Mouse (Mus musculus): ENCODE measurements around the gene Nckap5. TPM values are rescaled to one million over a fixed set of nuclear protein-coding genes. Genes with fewer than 3 reads are reported as not detected.

Nckap5 gene
- polyA plus RNA-seq, 1 experiment from 2014 or later, result 0.67 TPM

DNA sequence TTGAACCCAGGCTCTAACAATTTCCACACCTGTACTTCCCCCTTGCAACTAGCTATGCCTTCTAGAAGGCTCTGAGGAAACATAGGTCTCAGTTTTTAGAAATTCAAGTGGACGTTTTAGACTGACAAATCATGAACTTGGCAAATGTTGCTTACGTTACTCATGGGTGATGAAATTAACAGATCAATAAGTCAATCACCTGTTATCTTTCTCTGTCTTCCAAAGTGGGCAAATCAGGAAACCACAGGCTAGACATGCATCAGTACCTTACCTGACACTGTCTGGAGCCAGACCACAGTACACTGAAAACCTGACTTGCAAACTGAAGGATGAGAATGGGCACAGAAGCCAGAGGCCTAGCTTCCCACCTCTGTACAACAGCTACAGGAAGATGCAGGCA lies 529.5 kb downstream of the Nckap5 start:
- Histone ChIP-seq H3K27ac (ENCODE audit: low read depth, low read length) (no peak overlapping the region), H3K9ac (ENCODE audit: low read depth, low read length) (no peak overlapping the region), H3K36me3 (ENCODE audit: control insufficient read depth, insufficient read depth, low read length) (no peaks in the 10 kb centered on the region), H3K4me3 (ENCODE audit: low read depth, low read length) (no peak overlapping the region), H3K9me3 (ENCODE audit: control insufficient read depth, low read length) (no peaks in the 10 kb centered on the region), H3K27me3 (replicated peaks; ENCODE audit: control insufficient read depth, insufficient read depth, low read length) (no peaks in the 10 kb centered on the region), H3K4me2 (no peak overlapping the region), H3K4me1 (replicated peaks; ENCODE audit: control insufficient read depth, insufficient read depth, low read length) (no peaks in the 10 kb centered on the region)
- DNase-seq (ENCODE audit: low spot score) (no peak), ATAC-seq (replicated peaks; ENCODE audit: low FRiP score) (no peak)
- 65% methylated on average over 2 of the region's 2 CpGs for WGBS

DNA sequence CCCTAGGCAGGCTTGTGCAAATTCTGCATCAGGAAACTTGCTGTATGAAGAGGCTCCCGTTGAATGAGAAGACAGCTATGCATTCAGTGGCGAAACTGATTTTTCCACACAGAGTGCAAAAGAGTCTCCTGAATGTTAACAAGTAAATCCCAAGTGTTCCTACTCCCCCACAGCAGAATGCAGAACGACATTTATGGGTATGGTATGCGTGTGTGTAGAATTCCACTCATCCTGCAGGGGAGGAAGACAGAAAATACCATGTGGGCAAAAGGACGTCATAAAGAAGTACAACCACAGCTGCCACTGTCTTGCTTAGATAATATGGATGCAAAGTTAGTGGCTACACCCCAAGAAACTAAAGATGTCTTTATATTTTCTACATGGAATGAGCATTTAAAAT lies 565.7 kb downstream of the Nckap5 start:
- Histone ChIP-seq H3K36me3 (ENCODE audit: control insufficient read depth, insufficient read depth, low read length) (no peaks in the 10 kb centered on the region), H3K4me2 (no peak overlapping the region), H3K4me3 (ENCODE audit: low read depth, low read length) (no peak overlapping the region), H3K4me1 (replicated peaks; ENCODE audit: control insufficient read depth, insufficient read depth, low read length) (no peaks in the 10 kb centered on the region), H3K27me3 (replicated peaks; ENCODE audit: control insufficient read depth, insufficient read depth, low read length) (no peaks in the 10 kb centered on the region), H3K9me3 (ENCODE audit: control insufficient read depth, low read length) (no peaks in the 10 kb centered on the region), H3K27ac (ENCODE audit: low read depth, low read length) (no peak overlapping the region), H3K9ac (ENCODE audit: low read depth, low read length) (no peak overlapping the region)
- ATAC-seq (replicated peaks; ENCODE audit: low FRiP score) (no peak), DNase-seq (ENCODE audit: low spot score) (no peak)
- WGBS, result 69% methylated on average over 5 of the region's 5 CpGs

DNA sequence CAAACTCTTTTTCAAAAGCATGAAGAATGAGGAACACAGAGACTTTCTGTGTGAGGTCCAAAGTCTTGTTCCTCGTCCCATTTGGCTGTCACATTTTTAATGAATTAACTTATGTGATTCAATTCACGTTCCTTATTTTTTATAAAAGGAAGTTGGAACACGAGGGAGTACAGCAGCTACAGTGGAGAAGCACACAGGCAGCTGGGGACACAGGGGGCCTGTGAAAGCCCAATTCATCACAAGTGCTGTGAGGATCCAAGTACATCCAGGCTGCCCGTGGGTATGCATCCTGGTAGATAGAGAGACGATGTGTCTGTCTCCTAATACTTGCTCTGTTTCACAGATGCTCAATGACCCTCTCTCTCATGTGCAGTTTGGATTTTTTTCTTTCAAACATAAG lies 576.2 kb downstream of the Nckap5 start:
- Histone ChIP-seq H3K4me3 (ENCODE audit: low read depth, low read length) (no peak overlapping the region), H3K27me3 (replicated peaks; ENCODE audit: control insufficient read depth, insufficient read depth, low read length) (no peaks in the 10 kb centered on the region), H3K36me3 (ENCODE audit: control insufficient read depth, insufficient read depth, low read length) (no peaks in the 10 kb centered on the region), H3K27ac (ENCODE audit: low read depth, low read length) (no peak overlapping the region), H3K4me1 (replicated peaks; ENCODE audit: control insufficient read depth, insufficient read depth, low read length) (no peaks in the 10 kb centered on the region), H3K4me2 (no peak overlapping the region), H3K9me3 (ENCODE audit: control insufficient read depth, low read length) (no peaks in the 10 kb centered on the region), H3K9ac (ENCODE audit: low read depth, low read length) (no peak overlapping the region)
- 65% methylated on average over 5 of the region's 5 CpGs for WGBS
- ATAC-seq (replicated peaks; ENCODE audit: low FRiP score) (no peak), DNase-seq (ENCODE audit: low spot score) (no peak)

DNA sequence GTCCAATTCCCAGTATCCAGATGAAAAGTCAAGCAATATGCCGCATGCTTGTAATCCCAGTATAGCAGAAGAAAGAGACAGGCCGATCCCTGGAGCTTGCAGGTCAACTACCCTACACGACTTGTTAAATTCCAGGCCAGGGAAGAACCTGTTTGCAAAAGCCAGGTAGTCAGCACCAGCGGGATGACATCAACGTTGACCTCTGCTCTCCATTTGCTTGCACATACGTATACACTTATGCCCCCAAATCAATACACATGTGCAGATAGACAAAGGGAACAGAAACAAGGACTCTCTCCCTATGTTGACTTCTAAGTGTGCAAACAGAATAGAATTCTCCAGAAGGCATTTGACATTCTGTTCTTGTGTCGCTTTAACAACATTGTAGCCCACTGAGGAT lies 576.7 kb downstream of the Nckap5 start:
- DNase-seq (ENCODE audit: low spot score), result no peak
- H3K4me1 ChIP-seq (replicated peaks; ENCODE audit: control insufficient read depth, insufficient read depth, low read length), result no peaks in the 10 kb centered on the region
- no peak overlapping the region for H3K4me2 ChIP-seq
- no peak overlapping the region for H3K27ac ChIP-seq (ENCODE audit: low read depth, low read length)
- no peaks in the 10 kb centered on the region for H3K27me3 ChIP-seq (replicated peaks; ENCODE audit: control insufficient read depth, insufficient read depth, low read length)
- no peak overlapping the region for H3K9ac ChIP-seq (ENCODE audit: low read depth, low read length)
- no peak for ATAC-seq (replicated peaks; ENCODE audit: low FRiP score)
- 78% methylated on average over 7 of the region's 7 CpGs for WGBS
- no peaks in the 10 kb centered on the region for H3K36me3 ChIP-seq (ENCODE audit: control insufficient read depth, insufficient read depth, low read length)
- no peak overlapping the region for H3K4me3 ChIP-seq (ENCODE audit: low read depth, low read length)
- no peaks in the 10 kb centered on the region for H3K9me3 ChIP-seq (ENCODE audit: control insufficient read depth, low read length)

DNA sequence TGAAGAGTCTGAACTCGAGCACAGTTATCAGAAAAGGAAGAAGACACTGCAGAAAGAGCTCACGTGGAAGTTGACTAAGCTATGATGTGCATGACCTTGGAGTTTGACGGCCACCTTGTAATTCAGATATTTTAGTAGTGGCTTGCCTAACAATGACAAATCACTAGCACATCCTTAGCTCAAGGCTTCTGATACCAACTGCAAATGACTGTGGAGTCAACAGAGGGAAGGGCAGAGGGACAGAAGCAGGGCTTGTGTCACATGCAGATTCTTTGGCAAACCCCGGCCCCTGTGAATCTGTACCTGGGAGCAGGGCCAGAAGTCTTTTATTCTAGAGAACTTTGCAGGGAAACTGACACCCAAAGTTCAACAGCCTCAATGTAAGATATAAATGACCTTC lies 597.4 kb downstream of the Nckap5 start:
- Histone ChIP-seq H3K9ac (ENCODE audit: low read depth, low read length) (no peak overlapping the region), H3K9me3 (ENCODE audit: control insufficient read depth, low read length) (no peaks in the 10 kb centered on the region), H3K27me3 (replicated peaks; ENCODE audit: control insufficient read depth, insufficient read depth, low read length) (no peaks in the 10 kb centered on the region), H3K4me2 (no peak overlapping the region), H3K27ac (ENCODE audit: low read depth, low read length) (no peak overlapping the region), H3K36me3 (ENCODE audit: control insufficient read depth, insufficient read depth, low read length) (no peaks in the 10 kb centered on the region), H3K4me1 (replicated peaks; ENCODE audit: control insufficient read depth, insufficient read depth, low read length) (no peaks in the 10 kb centered on the region), H3K4me3 (ENCODE audit: low read depth, low read length) (no peak overlapping the region)
- 55% methylated on average over 4 of the region's 4 CpGs for WGBS
- ATAC-seq (replicated peaks; ENCODE audit: low FRiP score) (no peak), DNase-seq (ENCODE audit: low spot score) (no peak)

DNA sequence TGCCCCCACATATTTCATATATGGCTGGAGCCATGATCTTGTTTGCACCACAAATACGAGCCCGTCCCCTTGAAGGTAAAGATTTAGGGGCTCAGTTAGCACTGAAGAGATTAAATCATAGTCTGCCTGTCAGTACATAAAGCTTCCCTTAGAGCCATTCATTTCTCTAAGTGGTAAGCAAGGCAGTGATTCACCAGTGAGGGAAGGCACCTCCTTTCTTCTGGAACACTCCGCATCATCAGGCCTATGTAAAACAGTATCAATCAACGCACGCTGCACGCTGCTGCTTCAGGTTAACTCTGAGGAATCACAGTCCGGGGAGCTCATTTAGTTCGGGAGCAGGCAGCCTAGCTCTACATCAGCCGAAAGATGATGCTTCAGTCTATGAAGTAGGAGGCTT lies 599.4 kb downstream of the Nckap5 start:
- H3K4me2 ChIP-seq, result no peak overlapping the region
- no peak overlapping the region for H3K27ac ChIP-seq (ENCODE audit: low read depth, low read length)
- H3K36me3 ChIP-seq (ENCODE audit: control insufficient read depth, insufficient read depth, low read length), result no peaks in the 10 kb centered on the region
- H3K9ac ChIP-seq (ENCODE audit: low read depth, low read length), result no peak overlapping the region
- no peak overlapping the region for H3K4me3 ChIP-seq (ENCODE audit: low read depth, low read length)
- 77% methylated on average over 9 of the region's 9 CpGs for WGBS
- no peaks in the 10 kb centered on the region for H3K27me3 ChIP-seq (replicated peaks; ENCODE audit: control insufficient read depth, insufficient read depth, low read length)
- DNase-seq (ENCODE audit: low spot score) (no peak), ATAC-seq (replicated peaks; ENCODE audit: low FRiP score) (no peak)
- H3K4me1 ChIP-seq (replicated peaks; ENCODE audit: control insufficient read depth, insufficient read depth, low read length), result no peaks in the 10 kb centered on the region
- H3K9me3 ChIP-seq (ENCODE audit: control insufficient read depth, low read length), result no peaks in the 10 kb centered on the region

DNA sequence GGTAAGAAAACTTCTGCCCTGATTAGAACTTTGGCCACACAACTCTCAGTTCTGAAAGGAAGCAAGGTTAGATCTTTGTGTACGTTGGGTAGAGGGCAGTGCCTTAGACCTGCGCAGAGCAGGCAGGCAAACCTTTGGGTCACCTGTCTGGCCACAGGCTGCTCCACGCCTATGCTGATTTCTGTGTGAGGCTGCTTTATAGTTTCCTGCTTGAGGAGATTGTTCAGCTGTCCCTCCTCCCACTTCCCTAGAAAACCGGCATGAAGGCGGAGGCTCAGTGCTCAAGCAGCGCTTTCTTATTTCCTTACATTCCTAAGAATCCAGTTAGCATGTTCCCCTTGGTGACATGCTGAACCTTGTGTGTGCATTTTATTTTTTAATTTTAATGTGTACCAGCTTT lies 620.4 kb downstream of the Nckap5 start:
- no peak overlapping the region for H3K27ac ChIP-seq (ENCODE audit: low read depth, low read length)
- no peaks in the 10 kb centered on the region for H3K4me1 ChIP-seq (replicated peaks; ENCODE audit: control insufficient read depth, insufficient read depth, low read length)
- WGBS, result 65% methylated on average over 6 of the region's 6 CpGs

DNA sequence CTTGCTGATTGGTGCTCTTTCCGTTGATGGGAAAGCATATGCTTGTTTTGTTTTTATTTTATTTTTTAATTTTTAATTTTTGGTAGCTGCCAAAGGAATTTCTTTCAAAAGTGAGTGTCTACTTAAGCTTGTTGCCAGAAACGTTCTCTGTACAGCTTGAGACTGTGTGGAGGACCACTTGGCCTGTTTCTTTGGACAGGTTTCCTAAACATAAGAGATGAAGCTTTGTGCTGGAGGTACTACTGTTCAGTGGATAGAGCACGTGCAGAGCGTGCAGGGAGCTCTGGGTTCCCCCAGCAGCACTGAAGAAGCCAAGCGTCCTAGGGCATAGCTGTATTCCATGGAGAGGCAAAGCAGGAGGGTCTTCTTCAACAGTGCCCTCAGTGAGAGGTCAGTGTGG lies 620.9 kb downstream of the Nckap5 start:
- ATAC-seq (replicated peaks; ENCODE audit: low FRiP score) (no peak), DNase-seq (ENCODE audit: low spot score) (no peak)
- Histone ChIP-seq H3K27me3 (replicated peaks; ENCODE audit: control insufficient read depth, insufficient read depth, low read length) (no peaks in the 10 kb centered on the region), H3K4me2 (no peak overlapping the region), H3K4me3 (ENCODE audit: low read depth, low read length) (no peak overlapping the region), H3K36me3 (ENCODE audit: control insufficient read depth, insufficient read depth, low read length) (no peaks in the 10 kb centered on the region), H3K9me3 (ENCODE audit: control insufficient read depth, low read length) (no peaks in the 10 kb centered on the region), H3K9ac (ENCODE audit: low read depth, low read length) (no peak overlapping the region), H3K27ac (ENCODE audit: low read depth, low read length) (no peak overlapping the region), H3K4me1 (replicated peaks; ENCODE audit: control insufficient read depth, insufficient read depth, low read length) (no peaks in the 10 kb centered on the region)
- 83% methylated on average over 5 of the region's 5 CpGs for WGBS

More for the DNA sequence above, 620.4 kb downstream of the Nckap5 start:
- no peak for DNase-seq (ENCODE audit: low spot score)
- Histone ChIP-seq H3K4me3 (ENCODE audit: low read depth, low read length) (no peak overlapping the region), H3K36me3 (ENCODE audit: control insufficient read depth, insufficient read depth, low read length) (no peaks in the 10 kb centered on the region), H3K9ac (ENCODE audit: low read depth, low read length) (no peak overlapping the region), H3K9me3 (ENCODE audit: control insufficient read depth, low read length) (no peaks in the 10 kb centered on the region), H3K27me3 (replicated peaks; ENCODE audit: control insufficient read depth, insufficient read depth, low read length) (no peaks in the 10 kb centered on the region), H3K4me2 (no peak overlapping the region)
- ATAC-seq (replicated peaks; ENCODE audit: low FRiP score), result no peak

DNA sequence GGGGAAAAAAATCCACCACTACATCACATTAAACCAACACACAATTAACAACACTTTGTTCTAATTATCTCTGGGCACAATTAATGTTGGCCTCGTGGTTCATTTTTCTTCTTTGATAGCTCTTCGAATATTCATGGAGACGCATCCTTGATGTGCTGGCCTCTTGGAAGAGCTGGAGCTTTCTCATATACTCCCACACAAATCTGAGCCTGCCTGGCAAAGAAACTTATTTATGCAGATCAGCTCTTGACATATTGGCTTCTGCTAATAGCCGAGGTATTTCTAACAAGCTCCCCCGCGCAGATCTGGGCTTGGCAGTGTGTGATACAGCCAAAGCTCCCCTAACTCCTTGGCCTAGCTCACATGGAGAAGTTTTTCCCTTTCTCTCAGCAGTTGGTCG lies 621.5 kb downstream of the Nckap5 start:
- no peak overlapping the region for H3K4me3 ChIP-seq (ENCODE audit: low read depth, low read length)
- no peak overlapping the region for H3K9ac ChIP-seq (ENCODE audit: low read depth, low read length)
- no peaks in the 10 kb centered on the region for H3K36me3 ChIP-seq (ENCODE audit: control insufficient read depth, insufficient read depth, low read length)
- H3K9me3 ChIP-seq (ENCODE audit: control insufficient read depth, low read length), result no peaks in the 10 kb centered on the region
- H3K4me1 ChIP-seq (replicated peaks; ENCODE audit: control insufficient read depth, insufficient read depth, low read length), result no peaks in the 10 kb centered on the region
- no peak overlapping the region for H3K4me2 ChIP-seq
- WGBS, result 80% methylated on average over 7 of the region's 7 CpGs
- DNase-seq (ENCODE audit: low spot score), result no peak
- no peak for ATAC-seq (replicated peaks; ENCODE audit: low FRiP score)
- no peaks in the 10 kb centered on the region for H3K27me3 ChIP-seq (replicated peaks; ENCODE audit: control insufficient read depth, insufficient read depth, low read length)
- no peak overlapping the region for H3K27ac ChIP-seq (ENCODE audit: low read depth, low read length)
